Mouse (Mus musculus): Measurements from ENCODE around the gene Rdx. TPM values are rescaled to one million over a fixed set of nuclear protein-coding genes. Genes with fewer than 3 reads are reported as not detected.
"Not testable (repeated sequence)": the region's sequence is repeated elsewhere in the genome, so short reads cannot be mapped to it uniquely, and the experiment has no call there.

Rdx gene
- polyA plus RNA-seq, 1 experiment, result 131 TPM

GRCm38 (mm10) chr9:52050361-52050760 lies 3.4 kb downstream of the Rdx start:
- TF ChIP-seq CTCF (IDR thresholded peaks at IDR 0.05; ENCODE audit: borderline replicate concordance, insufficient read depth, low read length) (no peak), POLR2A (IDR thresholded peaks at IDR 0.05; ENCODE audit: low read depth, low read length) (no peak)
- H3K4me1 ChIP-seq (ENCODE audit: control insufficient read depth, insufficient read depth, low read length), result peaks cover 6% of the 10 kb centered on the region; the same call in 1 of the 2 replicates
- no peak overlapping the region for H3K27ac ChIP-seq (ENCODE audit: insufficient read depth, low read length)
- H3K4me3 ChIP-seq (ENCODE audit: insufficient read depth, low read length), result peak overlapping the region; percentile 30

GRCm38 (mm10) chr9:52052221-52052620 lies 5.2 kb downstream of the Rdx start:
- Histone ChIP-seq H3K4me3 (ENCODE audit: insufficient read depth, low read length) (no peak overlapping the region), H3K27ac (ENCODE audit: insufficient read depth, low read length) (no peak overlapping the region), H3K4me1 (ENCODE audit: control insufficient read depth, insufficient read depth, low read length) (peaks cover 6% of the 10 kb centered on the region; the same call in 1 of the 2 replicates)
- TF ChIP-seq POLR2A (IDR thresholded peaks at IDR 0.05; ENCODE audit: low read depth, low read length) (no peak), CTCF (IDR thresholded peaks at IDR 0.05; ENCODE audit: borderline replicate concordance, insufficient read depth, low read length) (no peak)

GRCm38 (mm10) chr9:52055313-52055712 lies 8.3 kb downstream of the Rdx start:
- H3K27ac ChIP-seq (ENCODE audit: insufficient read depth, low read length), result no peak overlapping the region
- TF ChIP-seq CTCF (IDR thresholded peaks at IDR 0.05; ENCODE audit: borderline replicate concordance, insufficient read depth, low read length), result no peak
- no peak for TF ChIP-seq POLR2A (IDR thresholded peaks at IDR 0.05; ENCODE audit: low read depth, low read length)
- no peak overlapping the region for H3K4me3 ChIP-seq (ENCODE audit: insufficient read depth, low read length)
- peaks cover 14% of the 10 kb centered on the region for H3K4me1 ChIP-seq (ENCODE audit: control insufficient read depth, insufficient read depth, low read length)

- Histone ChIP-seq H3K27ac (ENCODE audit: insufficient read depth, low read length) (peak overlapping the region; percentile 40), H3K4me3 (ENCODE audit: insufficient read depth, low read length) (no peak overlapping the region), H3K4me1 (ENCODE audit: control insufficient read depth, insufficient read depth, low read length) (peaks cover 12% of the 10 kb centered on the region)
- TF ChIP-seq CTCF (IDR thresholded peaks at IDR 0.05; ENCODE audit: borderline replicate concordance, insufficient read depth, low read length) (no peak), POLR2A (IDR thresholded peaks at IDR 0.05; ENCODE audit: low read depth, low read length) (no peak)
These were observed 12.8 kb downstream of the Rdx start for GRCm38 (mm10) chr9:52059788-52060187.

GRCm38 (mm10) chr9:52070052-52070451 lies 23.1 kb downstream of the Rdx start:
- no peak overlapping the region for H3K4me3 ChIP-seq (ENCODE audit: insufficient read depth, low read length)
- H3K27ac ChIP-seq (ENCODE audit: insufficient read depth, low read length), result no peak overlapping the region
- no peaks in the 10 kb centered on the region for H3K4me1 ChIP-seq (ENCODE audit: control insufficient read depth, insufficient read depth, low read length)
- TF ChIP-seq POLR2A (IDR thresholded peaks at IDR 0.05; ENCODE audit: low read depth, low read length), result no peak
- TF ChIP-seq CTCF (IDR thresholded peaks at IDR 0.05; ENCODE audit: borderline replicate concordance, insufficient read depth, low read length), result no peak

GRCm38 (mm10) chr9:52071352-52071751 lies 24.4 kb downstream of the Rdx start:
- not testable (repeated sequence) for H3K27ac ChIP-seq (ENCODE audit: insufficient read depth, low read length); H3K4me3 ChIP-seq (ENCODE audit: insufficient read depth, low read length); H3K4me1 ChIP-seq (ENCODE audit: control insufficient read depth, insufficient read depth, low read length)

- Histone ChIP-seq H3K4me1 (ENCODE audit: control insufficient read depth, insufficient read depth, low read length) (no peaks in the 10 kb centered on the region), H3K27ac (ENCODE audit: insufficient read depth, low read length) (no peak overlapping the region), H3K4me3 (ENCODE audit: insufficient read depth, low read length) (no peak overlapping the region)
- TF ChIP-seq CTCF (IDR thresholded peaks at IDR 0.05; ENCODE audit: borderline replicate concordance, insufficient read depth, low read length), result no peak
These were observed 25.2 kb downstream of the Rdx start for GRCm38 (mm10) chr9:52072202-52072601.

- TF ChIP-seq POLR2A (IDR thresholded peaks at IDR 0.05; ENCODE audit: low read depth, low read length) (no peak), CTCF (IDR thresholded peaks at IDR 0.05; ENCODE audit: borderline replicate concordance, insufficient read depth, low read length) (no peak)
- H3K4me1 ChIP-seq (ENCODE audit: control insufficient read depth, insufficient read depth, low read length), result no peaks in the 10 kb centered on the region
- no peak overlapping the region for H3K4me3 ChIP-seq (ENCODE audit: insufficient read depth, low read length)
- no peak overlapping the region for H3K27ac ChIP-seq (ENCODE audit: insufficient read depth, low read length)
These were observed 29.1 kb downstream of the Rdx start for GRCm38 (mm10) chr9:52076089-52076488.

- TF ChIP-seq POLR2A (IDR thresholded peaks at IDR 0.05; ENCODE audit: low read depth, low read length) (no peak), CTCF (IDR thresholded peaks at IDR 0.05; ENCODE audit: borderline replicate concordance, insufficient read depth, low read length) (no peak)
- no peaks in the 10 kb centered on the region for H3K4me1 ChIP-seq (ENCODE audit: control insufficient read depth, insufficient read depth, low read length)
- no peak overlapping the region for H3K4me3 ChIP-seq (ENCODE audit: insufficient read depth, low read length)
- H3K27ac ChIP-seq (ENCODE audit: insufficient read depth, low read length), result no peak overlapping the region
These were observed 30.7 kb downstream of the Rdx start for GRCm38 (mm10) chr9:52077692-52078091.

GRCm38 (mm10) chr9:52081979-52082378 lies 35.0 kb downstream of the Rdx start:
- Histone ChIP-seq H3K4me1 (ENCODE audit: control insufficient read depth, insufficient read depth, low read length) (no peaks in the 10 kb centered on the region), H3K4me3 (ENCODE audit: insufficient read depth, low read length) (no peak overlapping the region), H3K27ac (ENCODE audit: insufficient read depth, low read length) (no peak overlapping the region)
- no peak for TF ChIP-seq POLR2A (IDR thresholded peaks at IDR 0.05; ENCODE audit: low read depth, low read length)
- no peak for TF ChIP-seq CTCF (IDR thresholded peaks at IDR 0.05; ENCODE audit: borderline replicate concordance, insufficient read depth, low read length)

GRCm38 (mm10) chr9:52082414-52082813 lies 35.4 kb downstream of the Rdx start:
- Histone ChIP-seq H3K4me3 (ENCODE audit: insufficient read depth, low read length) (no peak overlapping the region), H3K27ac (ENCODE audit: insufficient read depth, low read length) (no peak overlapping the region), H3K4me1 (ENCODE audit: control insufficient read depth, insufficient read depth, low read length) (no peaks in the 10 kb centered on the region)
- TF ChIP-seq CTCF (IDR thresholded peaks at IDR 0.05; ENCODE audit: borderline replicate concordance, insufficient read depth, low read length) (no peak), POLR2A (IDR thresholded peaks at IDR 0.05; ENCODE audit: low read depth, low read length) (no peak)
